Mouse (Mus musculus) ovary, postnatal 36 days (tissue): ENCODE results near the gene Gpr137.

Source experiments
- DNase-seq: peaks from one replicate; pipeline ENCODE4 v3.0.0; 2022; ENCODE audit warnings: low spot score, mixed read lengths

Gpr137 gene

DNA sequence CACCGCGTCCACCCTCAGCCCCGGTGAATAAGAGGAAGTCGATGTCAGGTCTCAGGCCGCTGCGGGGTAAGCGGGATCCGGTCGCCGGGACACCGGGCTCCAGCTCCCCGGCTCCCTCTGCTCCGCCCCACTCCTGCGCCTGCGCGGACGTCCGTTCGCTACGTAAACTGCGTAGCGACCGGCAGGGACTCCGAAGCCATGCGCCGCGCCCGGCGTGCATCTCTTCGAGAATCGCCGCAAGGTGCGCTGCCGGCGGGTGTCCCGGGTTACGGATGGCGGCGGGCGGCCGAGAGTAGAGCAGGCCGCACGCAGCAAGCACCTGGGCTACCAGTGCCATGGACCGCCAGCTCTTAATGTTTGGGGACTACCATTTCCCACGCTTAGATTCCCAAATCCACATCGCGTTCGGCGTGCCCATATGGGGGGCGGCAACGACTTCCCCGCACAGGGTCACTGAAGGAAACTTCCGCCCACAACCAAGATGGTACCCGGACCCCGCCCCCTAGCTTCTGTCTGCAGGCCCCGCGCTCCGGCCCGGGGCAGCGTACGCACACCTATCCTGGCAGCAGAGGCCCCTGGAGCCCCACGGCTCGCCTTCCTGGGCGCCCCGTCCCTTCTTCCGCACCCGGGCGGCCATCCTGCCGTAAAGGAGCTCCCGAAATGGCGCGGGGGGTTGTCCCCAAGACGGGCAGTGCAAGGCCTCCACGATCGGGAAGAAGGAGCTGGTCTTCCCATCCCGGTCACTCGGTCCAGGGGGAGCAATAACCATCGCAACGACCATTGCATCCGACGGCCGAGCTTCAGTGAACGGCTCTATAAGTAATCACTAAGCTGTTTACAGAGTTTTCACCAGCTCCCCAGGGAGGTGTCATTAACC lies 670 bp downstream of the Gpr137 start, which contains the start of gene Bad:
Gene Bad (plus strand): TSS at position 490 of the 877 bp plus-strand sequence.
- DNase-seq: peak; percentile 94

DNA sequence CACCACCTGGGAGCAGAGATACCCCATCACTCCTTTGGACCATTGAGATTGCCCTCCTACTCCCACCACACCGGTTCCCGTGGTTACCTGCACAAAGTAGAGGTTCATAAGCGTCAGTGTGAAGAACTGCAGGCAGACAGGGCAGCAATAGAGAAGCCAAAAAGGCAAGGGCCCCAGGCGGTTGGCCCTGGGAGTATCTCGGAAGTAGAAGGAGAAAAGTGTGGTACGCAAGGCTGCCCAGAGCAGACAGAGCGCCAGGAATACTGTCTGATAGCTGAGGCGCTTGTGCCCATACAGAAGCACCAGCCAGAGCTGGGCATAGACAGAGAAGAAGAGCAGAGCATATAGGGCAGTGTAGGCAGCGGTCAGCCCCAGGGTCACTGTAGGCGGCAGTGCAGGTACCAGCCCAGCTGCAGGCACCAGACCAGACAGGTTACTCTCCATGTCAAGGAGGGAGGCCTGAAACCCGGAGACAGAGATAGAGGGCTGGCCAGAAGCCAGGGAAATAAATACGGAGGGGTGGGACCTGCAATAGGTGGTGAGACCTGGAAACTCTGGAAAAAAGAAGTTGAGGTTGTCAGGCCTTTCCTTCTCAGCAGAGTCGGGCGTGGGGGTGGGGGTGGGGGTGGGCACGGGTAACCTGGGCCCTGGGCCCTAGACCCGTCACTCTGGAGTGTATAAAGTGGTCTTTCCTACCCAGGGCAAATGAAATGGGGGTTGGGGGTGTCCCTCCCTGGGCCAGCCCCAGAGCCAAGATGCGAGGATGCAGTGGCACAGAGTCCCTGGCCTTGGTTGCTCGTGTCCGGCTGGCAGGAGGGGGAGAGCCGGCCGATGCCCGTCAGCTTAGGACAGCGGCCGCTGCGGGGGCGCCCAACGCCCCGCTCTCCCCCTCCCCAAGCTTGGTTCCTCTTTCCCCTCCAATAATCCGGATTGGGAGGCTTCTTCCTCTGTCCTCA lies 1.6 kb downstream of the Gpr137 start:
- no peak for DNase-seq

- no peak for DNase-seq
Observed at GRCm38 (mm10) chr19:6939106-6940002, 2.9 kb downstream of the Gpr137 start.

- DNase-seq: no peak
Observed at GRCm38 (mm10) chr19:6937541-6938465, 4.5 kb downstream of the Gpr137 start.

GRCm38 (mm10) chr19:6936299-6936698 lies 6.0 kb downstream of the Gpr137 start:
- DNase-seq: no peak

- DNase-seq: no peak
Observed at GRCm38 (mm10) chr19:6934195-6934977, 7.9 kb downstream of the Gpr137 start, which contains the start of gene Kcnk4. Kcnk4 (minus strand) TSS chr19:6934515.

- DNase-seq: no peak
Observed at GRCm38 (mm10) chr19:6933436-6934194, 8.7 kb downstream of the Gpr137 start.

DNA sequence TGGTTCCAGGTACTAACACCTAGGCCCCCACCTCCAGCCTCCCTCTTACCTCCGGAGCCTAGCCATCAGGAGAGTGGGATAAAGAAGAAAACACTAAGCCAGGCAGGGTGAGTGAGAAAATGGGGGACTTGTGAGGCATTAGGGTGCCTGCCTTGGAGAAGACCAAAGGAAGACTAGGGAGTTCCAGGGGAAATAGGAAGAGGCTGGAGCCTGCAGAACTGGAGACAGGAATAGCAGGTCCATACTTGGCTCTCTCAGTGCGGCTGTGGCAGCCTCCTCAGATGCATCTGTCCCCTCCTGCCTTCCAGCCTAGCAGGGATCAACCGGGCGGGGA lies 9.2 kb downstream of the Gpr137 start:
- no peak for DNase-seq

GRCm38 (mm10) chr19:6932018-6932417 lies 10.3 kb downstream of the Gpr137 start:
- DNase-seq: no peak

GRCm38 (mm10) chr19:6931002-6931401 lies 11.3 kb downstream of the Gpr137 start:
- DNase-seq: no peak

DNA sequence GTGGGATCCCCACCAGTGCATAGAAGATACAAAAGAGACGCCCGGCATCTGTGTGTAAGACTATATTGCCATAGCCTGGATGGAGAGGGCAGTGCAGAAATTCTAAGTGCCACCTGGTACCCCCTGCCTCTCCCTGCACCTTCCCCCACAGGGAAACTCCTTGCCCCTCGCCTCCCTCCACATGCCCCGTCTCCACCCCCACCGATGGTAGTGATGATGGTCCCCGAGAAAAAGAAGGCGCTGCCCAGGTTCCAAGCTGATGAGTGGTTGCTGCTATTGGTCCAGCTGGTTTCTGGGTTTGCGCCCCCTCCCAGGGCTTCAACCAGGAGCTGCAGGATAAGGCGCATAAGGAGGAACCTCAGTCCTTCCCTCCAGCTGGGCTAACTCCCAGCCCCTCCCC lies 14.2 kb downstream of the Gpr137 start:
- DNase-seq: no peak

GRCm38 (mm10) chr19:6926559-6927255 lies 15.6 kb downstream of the Gpr137 start:
- peak; percentile 37 for DNase-seq

DNA sequence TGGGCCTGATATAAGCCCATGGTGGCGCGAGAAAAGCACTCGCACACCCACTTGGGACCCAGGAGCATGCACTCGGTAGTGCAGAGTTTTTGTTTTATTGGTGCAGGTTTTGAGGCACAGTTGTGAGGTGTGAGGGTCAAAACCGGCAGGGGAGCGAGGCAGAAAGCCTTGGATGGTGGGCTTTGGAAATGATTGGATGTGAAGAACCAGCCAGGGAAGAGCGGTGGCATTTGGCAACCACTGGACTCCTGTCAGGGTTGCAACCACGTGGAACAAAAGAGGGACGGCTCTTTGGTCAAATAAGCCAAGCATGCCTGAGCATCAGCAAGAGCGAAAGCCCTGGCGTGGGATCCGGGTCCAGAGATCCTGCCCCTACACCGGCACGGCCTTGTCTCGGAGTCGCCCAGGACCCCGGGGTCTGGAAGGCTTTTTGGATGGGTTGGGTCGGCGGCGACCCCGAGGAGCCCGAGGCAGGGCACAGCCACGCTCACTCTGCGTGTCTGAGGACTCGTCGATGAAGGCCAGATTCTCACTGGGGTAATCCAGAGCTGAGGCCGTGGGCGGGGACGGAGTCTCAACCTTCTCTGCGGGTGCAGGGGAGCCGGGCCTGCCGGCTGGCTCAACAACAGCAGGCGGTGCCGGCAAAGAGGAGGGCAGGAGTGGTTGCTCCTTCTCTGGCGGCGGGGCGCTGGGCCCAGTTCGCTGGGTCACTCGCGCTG lies 16.5 kb downstream of the Gpr137 start:
- no peak for DNase-seq

GRCm38 (mm10) chr19:6925307-6925573 lies 17.0 kb downstream of the Gpr137 start, which contains the start of gene Catsperz:
Catsperz (minus strand) TSS chr19:6925380.
- no peak for DNase-seq

GRCm38 (mm10) chr19:6924461-6925306 lies 17.6 kb downstream of the Gpr137 start:
- peak; percentile 82 for DNase-seq

- no peak for DNase-seq
Observed at GRCm38 (mm10) chr19:6922901-6923735, 19.2 kb downstream of the Gpr137 start.
